Mouse (Mus musculus) B cell, adult 2 months (primary cell): ENCODE results near the gene Zbtb2.

ENCODE experiments used
- DNase-seq, 2 experiments: peaks; one replicate each; pipeline ENCODE4 v3.0.0; 2022

The Zbtb2 gene

GRCm38 (mm10) chr10:4327716-4328115 lies 60.2 kb downstream of the Zbtb2 start:
- no peak for DNase-seq

DNA sequence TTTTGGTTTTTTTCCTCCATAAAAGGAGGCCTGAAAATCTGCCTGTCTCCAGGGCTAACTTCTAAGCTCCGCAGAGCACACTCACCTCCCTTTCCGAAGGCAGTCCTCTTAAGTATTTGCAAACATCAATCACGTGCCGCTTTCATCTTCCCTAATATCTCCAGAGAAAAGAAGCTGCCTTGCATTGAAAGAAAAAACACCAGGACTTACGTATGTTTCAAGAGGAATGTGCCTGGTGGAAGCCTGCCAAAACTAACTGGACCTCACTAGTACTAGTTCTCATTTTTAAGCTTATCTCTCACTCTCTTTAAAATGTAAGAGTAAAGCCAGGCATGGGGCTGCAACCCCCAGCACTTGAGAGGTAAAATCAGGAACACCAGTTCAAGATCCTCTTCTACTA lies 62.3 kb downstream of the Zbtb2 start:
- no peak for DNase-seq

GRCm38 (mm10) chr10:4323885-4324284 lies 64.0 kb downstream of the Zbtb2 start:
- DNase-seq, result no peak
